Mouse (Mus musculus) forebrain, embryonic 10.5 days (tissue): ENCODE data around the gene Tram2. TPM values are rescaled to one million over a fixed set of nuclear protein-coding genes. Genes with fewer than 3 reads are reported as not detected.
A peak's percentile ranks its signal among the peaks of the same experiment; 100 is the strongest.

Source experiments
- DNase-seq: peaks from one replicate; pipeline ENCODE4 v3.0.0-alpha.2; 2017; ENCODE audit warnings: low spot score; ENCODE audit errors: extremely low spot score
- H3K27ac ChIP-seq: fragments of 300-500 bp; sonication (generic); 2 replicates; pipeline ENCODE4 v1.5.1; 2016; ENCODE audit warnings: mild to moderate bottlenecking
- H3K27me3 ChIP-seq: fragments of 300-500 bp; sonication (generic); 2 replicates; pipeline ENCODE4 v1.6.1; 2016; ENCODE audit warnings: mild to moderate bottlenecking; ENCODE audit not compliant: poor library complexity, severe bottlenecking
- H3K36me3 ChIP-seq: fragments of 300-500 bp; sonication (generic); replicated peaks from 2 replicates; pipeline ENCODE4 v1.6.1; 2016; ENCODE audit warnings: mild to moderate bottlenecking, moderate library complexity
- H3K4me1 ChIP-seq: fragments of 300-500 bp; sonication (generic); 2 replicates; pipeline ENCODE4 v1.6.1; 2016
- H3K4me3 ChIP-seq: fragments of 300-500 bp; sonication (generic); 2 replicates; pipeline ENCODE4 v1.5.1; 2016; ENCODE audit warnings: mild to moderate bottlenecking, moderate library complexity
- H3K9me3 ChIP-seq: fragments of 300-500 bp; sonication (generic); 2 replicates; pipeline ENCODE4 v1.6.1; 2016; ENCODE audit warnings: mild to moderate bottlenecking, moderate library complexity
- WGBS: fragments of 180-500 bp; shearing (Covaris S2); methylation state at CpG from one replicate; pipeline ENCODE4 v1.1.7; 2016; 5-methylcytosine and 5-hydroxymethylcytosine counted together
- polyA plus RNA-seq: library from polyadenylated mRNA; unstranded; fragments of >200 nt; fragmentation: Nextera tagmentation; extraction: Ambion mirVana; gene quantifications from 2 replicates; pipeline ENCODE4 v1.2.1, GENCODE M21; 2016

Tram2 gene
- polyA plus RNA-seq, 1 experiment from 2014 or later = 5.6 TPM

- Histone ChIP-seq H3K4me1 (peaks cover 22% of the 10 kb centered on the region), H3K4me3 (no peak overlapping the region), H3K36me3 (peaks cover 45% of the 10 kb centered on the region), H3K9me3 (no peaks in the 10 kb centered on the region), H3K27ac (0 out of 2 replicates have a peak overlapping the region, but pooled peaks have one; percentile 25), H3K27me3 (no peaks in the 10 kb centered on the region)
- 60% methylated on average over 13 of the region's 13 CpGs for WGBS
- no peak for DNase-seq
These were observed 81.1 kb downstream of the Tram2 start for GRCm38 (mm10) chr1:20997881-20998389.

DNA sequence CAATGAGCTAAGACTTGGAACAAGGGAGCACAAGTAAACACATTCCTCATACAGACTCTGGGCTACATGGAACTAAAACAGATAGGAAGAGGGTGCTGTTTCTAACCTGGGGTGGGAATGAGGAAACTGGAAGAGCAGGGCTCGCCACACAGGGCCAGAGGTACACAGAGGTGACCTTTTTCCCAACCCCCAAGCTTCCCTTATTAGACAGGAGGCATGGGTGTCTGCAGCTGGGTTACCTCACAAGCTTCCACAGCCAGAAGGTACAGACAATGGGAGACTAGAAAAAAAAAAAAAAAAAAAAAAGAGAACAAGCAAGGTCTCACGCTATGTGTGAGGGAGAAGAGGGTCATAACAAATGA lies 81.7 kb downstream of the Tram2 start:
- WGBS = 81% methylated on average over 2 of the region's 2 CpGs
- Histone ChIP-seq H3K27me3 (no peaks in the 10 kb centered on the region), H3K9me3 (no peaks in the 10 kb centered on the region), H3K36me3 (peaks cover 39% of the 10 kb centered on the region), H3K4me3 (no peak overlapping the region), H3K27ac (0 out of 2 replicates have a peak overlapping the region, but pooled peaks have one; percentile 25), H3K4me1 (peaks cover 22% of the 10 kb centered on the region)
- DNase-seq = no peak

DNA sequence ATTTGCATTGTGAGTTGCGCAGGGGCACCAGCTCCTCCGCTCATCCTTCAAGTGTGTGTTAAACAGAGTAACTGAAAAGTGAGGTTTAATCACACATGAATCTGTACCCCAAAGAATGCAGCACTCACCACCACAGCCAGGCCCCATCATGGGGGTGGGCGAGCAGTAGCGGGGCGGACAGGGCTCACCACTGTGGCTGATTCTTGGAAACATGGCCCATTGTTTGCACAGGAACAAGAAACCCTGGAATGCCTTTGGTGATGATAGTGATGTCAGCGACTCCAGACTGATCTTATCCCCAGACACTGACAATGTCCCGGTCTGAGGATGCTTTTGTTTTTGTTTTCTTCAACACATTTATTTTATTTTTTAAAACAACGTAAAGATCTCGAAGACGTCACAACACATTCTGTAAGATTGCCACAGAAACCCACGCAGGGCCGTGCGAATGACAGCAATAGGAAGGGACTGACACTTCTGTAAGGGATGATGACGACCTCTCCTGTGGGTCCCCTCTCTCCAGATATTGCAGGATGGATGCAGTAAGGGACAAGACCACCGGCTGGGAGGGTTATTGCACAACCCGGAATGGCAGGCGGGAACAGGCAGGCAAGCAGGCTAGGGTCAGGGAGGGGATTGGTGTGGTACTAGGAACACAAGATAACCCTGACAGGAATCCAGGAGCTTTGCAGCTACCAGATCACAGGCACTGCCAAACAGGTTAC lies 82.3 kb downstream of the Tram2 start:
- 70% methylated on average over 17 of the region's 17 CpGs for WGBS
- no peaks in the 10 kb centered on the region for H3K9me3 ChIP-seq
- no peak for DNase-seq
- H3K4me1 ChIP-seq = peaks cover 22% of the 10 kb centered on the region
- H3K27ac ChIP-seq = no peak overlapping the region
- no peak overlapping the region for H3K4me3 ChIP-seq
- H3K27me3 ChIP-seq = no peaks in the 10 kb centered on the region
- peaks cover 33% of the 10 kb centered on the region for H3K36me3 ChIP-seq

DNA sequence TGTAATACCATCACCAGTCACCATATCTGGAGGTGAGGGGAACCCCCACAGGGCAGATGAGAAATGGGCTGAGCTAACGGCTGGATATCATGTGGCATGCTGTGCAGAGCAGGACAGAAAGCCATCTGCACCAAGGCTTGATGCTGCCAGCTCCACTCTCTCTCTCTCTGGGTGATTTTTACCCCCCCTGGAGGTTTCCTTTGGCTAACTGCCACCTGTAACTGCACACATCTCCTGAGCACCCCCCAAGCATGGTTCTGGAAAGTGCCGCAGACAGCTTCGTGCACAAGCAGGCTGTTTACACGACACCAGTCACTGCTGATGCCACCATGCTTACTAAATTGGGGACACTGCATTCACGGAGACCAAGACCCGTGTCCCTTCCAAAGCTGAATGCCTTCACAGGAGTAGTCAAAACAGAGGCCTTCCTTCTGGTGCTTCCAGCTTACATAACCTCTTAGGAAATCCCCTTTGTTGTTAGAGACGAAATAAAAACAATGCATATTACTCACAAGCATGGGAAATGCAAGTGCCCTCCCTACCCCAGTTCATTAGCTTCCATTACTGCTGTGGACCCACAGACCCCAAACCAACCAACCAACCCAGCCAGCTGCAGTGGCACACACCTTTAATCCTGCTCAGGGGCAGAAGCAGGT lies 83.6 kb downstream of the Tram2 start:
- Histone ChIP-seq H3K9me3 (no peaks in the 10 kb centered on the region), H3K27me3 (no peaks in the 10 kb centered on the region), H3K4me3 (no peak overlapping the region), H3K27ac (no peak overlapping the region), H3K4me1 (peaks cover 22% of the 10 kb centered on the region), H3K36me3 (peaks cover 20% of the 10 kb centered on the region)
- DNase-seq = no peak
- WGBS = 78% methylated on average over 7 of the region's 7 CpGs

- Histone ChIP-seq H3K36me3 (0 out of 2 replicates have a peak, but pooled peaks cover 9% of the 10 kb centered on the region), H3K27me3 (no peaks in the 10 kb centered on the region), H3K9me3 (no peaks in the 10 kb centered on the region), H3K27ac (no peak overlapping the region), H3K4me3 (no peak overlapping the region), H3K4me1 (peaks cover 22% of the 10 kb centered on the region)
- 91% methylated on average over 5 of the region's 5 CpGs for WGBS
- DNase-seq = no peak
These were observed 84.7 kb downstream of the Tram2 start for GRCm38 (mm10) chr1:20994338-20994737.

DNA sequence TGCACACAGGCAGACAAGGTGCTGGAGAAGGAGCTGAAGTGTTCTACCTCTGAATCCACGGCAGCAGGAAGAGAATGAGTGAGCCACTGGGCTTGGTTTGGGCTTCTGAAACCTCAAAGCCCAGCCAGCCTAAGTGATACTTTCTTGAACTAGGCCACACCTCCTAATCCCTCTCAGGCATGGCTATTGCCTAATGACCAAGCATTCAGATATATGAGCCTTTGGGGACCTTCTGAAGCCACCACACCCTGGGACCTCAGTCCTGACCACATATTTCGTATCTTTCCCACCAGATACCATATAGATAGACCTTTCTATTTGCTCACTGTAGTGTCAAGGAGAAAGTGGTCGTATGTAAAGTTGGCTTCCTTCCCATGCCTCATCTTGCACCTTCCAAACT lies 85.3 kb downstream of the Tram2 start:
- Histone ChIP-seq H3K27me3 (no peaks in the 10 kb centered on the region), H3K9me3 (no peaks in the 10 kb centered on the region), H3K4me3 (no peak overlapping the region), H3K4me1 (peaks cover 22% of the 10 kb centered on the region), H3K27ac (no peak overlapping the region), H3K36me3 (0 out of 2 replicates have a peak, but pooled peaks cover 4% of the 10 kb centered on the region)
- WGBS = 87% methylated on average over 3 of the region's 3 CpGs
- DNase-seq = no peak

- 87% methylated on average over 11 of the region's 11 CpGs for WGBS
These were observed 89.5 kb downstream of the Tram2 start for GRCm38 (mm10) chr1:20989461-20990083.

GRCm38 (mm10) chr1:20986378-20987056 lies 92.5 kb downstream of the Tram2 start:
- H3K4me1 ChIP-seq = no peaks in the 10 kb centered on the region
- WGBS = 82% methylated on average over 10 of the region's 10 CpGs
- no peaks in the 10 kb centered on the region for H3K27me3 ChIP-seq
- H3K27ac ChIP-seq = no peak overlapping the region
- no peak for DNase-seq
- no peak overlapping the region for H3K4me3 ChIP-seq
- H3K36me3 ChIP-seq = no peaks in the 10 kb centered on the region
- no peaks in the 10 kb centered on the region for H3K9me3 ChIP-seq

More at GRCm38 (mm10) chr1:20989461-20990083, 89.5 kb downstream of the Tram2 start:
- no peaks in the 10 kb centered on the region for H3K36me3 ChIP-seq
- H3K4me1 ChIP-seq = no peaks in the 10 kb centered on the region
- H3K9me3 ChIP-seq = no peaks in the 10 kb centered on the region
- no peak overlapping the region for H3K4me3 ChIP-seq
- H3K27me3 ChIP-seq = no peaks in the 10 kb centered on the region
- no peak overlapping the region for H3K27ac ChIP-seq
- no peak for DNase-seq

- WGBS = 82% methylated on average over 4 of the region's 4 CpGs
These were observed 94.4 kb downstream of the Tram2 start for GRCm38 (mm10) chr1:20984582-20984981.

GRCm38 (mm10) chr1:20984103-20984502 lies 94.9 kb downstream of the Tram2 start:
- no peaks in the 10 kb centered on the region for H3K4me1 ChIP-seq
- no peak for DNase-seq
- no peaks in the 10 kb centered on the region for H3K9me3 ChIP-seq
- 73% methylated on average over 2 of the region's 2 CpGs for WGBS
- H3K27me3 ChIP-seq = no peaks in the 10 kb centered on the region
- no peak overlapping the region for H3K27ac ChIP-seq
- no peaks in the 10 kb centered on the region for H3K36me3 ChIP-seq
- H3K4me3 ChIP-seq = no peak overlapping the region

More at GRCm38 (mm10) chr1:20984582-20984981, 94.4 kb downstream of the Tram2 start:
- Histone ChIP-seq H3K27ac (no peak overlapping the region), H3K4me3 (no peak overlapping the region), H3K4me1 (no peaks in the 10 kb centered on the region), H3K9me3 (no peaks in the 10 kb centered on the region), H3K36me3 (no peaks in the 10 kb centered on the region), H3K27me3 (no peaks in the 10 kb centered on the region)
- no peak for DNase-seq

GRCm38 (mm10) chr1:20981764-20982163 lies 97.3 kb downstream of the Tram2 start:
- no peaks in the 10 kb centered on the region for H3K9me3 ChIP-seq
- H3K4me1 ChIP-seq = no peaks in the 10 kb centered on the region
- H3K36me3 ChIP-seq = no peaks in the 10 kb centered on the region
- no peak for DNase-seq
- H3K4me3 ChIP-seq = no peak overlapping the region
- H3K27me3 ChIP-seq = no peaks in the 10 kb centered on the region
- WGBS = 93% methylated on average over 6 of the region's 6 CpGs
- no peak overlapping the region for H3K27ac ChIP-seq

DNA sequence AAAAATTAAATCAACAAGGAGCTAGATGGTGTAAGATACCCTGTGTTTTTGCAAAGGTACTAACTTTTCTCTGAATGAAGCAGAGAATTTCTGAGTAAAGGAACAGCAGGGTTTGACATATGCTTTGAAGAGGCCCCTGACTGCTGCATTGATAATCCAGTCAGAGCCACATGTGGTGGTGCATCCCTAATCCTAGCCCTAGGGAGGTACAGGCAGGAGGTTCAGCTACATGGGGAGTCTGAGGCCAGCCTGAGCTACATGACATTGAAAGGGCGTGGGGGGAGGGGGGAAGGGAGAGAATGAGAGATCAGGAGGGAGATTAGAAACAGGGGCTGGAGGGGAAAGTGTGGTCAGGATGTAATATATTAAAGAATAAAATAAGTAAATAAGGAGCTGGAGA lies 98.5 kb downstream of the Tram2 start:
- no peak overlapping the region for H3K4me3 ChIP-seq
- no peaks in the 10 kb centered on the region for H3K36me3 ChIP-seq
- no peak for DNase-seq
- H3K4me1 ChIP-seq = no peaks in the 10 kb centered on the region
- no peak overlapping the region for H3K27ac ChIP-seq
- 55% methylated on average over 1 of the region's 1 CpGs for WGBS
- no peaks in the 10 kb centered on the region for H3K27me3 ChIP-seq
- no peaks in the 10 kb centered on the region for H3K9me3 ChIP-seq
